Mouse (Mus musculus): ENCODE data around the gene Hmgb4. TPM values are rescaled to one million over a fixed set of nuclear protein-coding genes. Genes with fewer than 3 reads are reported as not detected.

The Hmgb4 gene
- polyA plus RNA-seq, 2 experiments = not detected

GRCm38 (mm10) chr4:128248676-128249075 lies 12.1 kb downstream of the Hmgb4 start:
- no peak for ATAC-seq (ENCODE audit: insufficient read depth)
- no peaks in the 10 kb centered on the region for H3K9me3 ChIP-seq (ENCODE audit: control insufficient read depth, low read length)
- no peaks in the 10 kb centered on the region for H3K4me1 ChIP-seq (replicated peaks; ENCODE audit: control insufficient read depth in 2 of 2, insufficient read depth in 2 of 2, low read length in 1 of 2)
- H3K9ac ChIP-seq (replicated peaks) = no peak overlapping the region
- no peak overlapping the region for H3K27ac ChIP-seq
- H3K27me3 ChIP-seq (ENCODE audit: control insufficient read depth, insufficient read depth, low read length) = no peaks in the 10 kb centered on the region
- TF ChIP-seq CTCF (IDR thresholded peaks at IDR 0.05; ENCODE audit: low read depth) (no peak), EP300 (IDR thresholded peaks at IDR 0.05; ENCODE audit: low read depth) (no peak)
- no peak for DNase-seq (ENCODE audit: low read depth in 3 of 3, low spot score in 3 of 3)
- H3K36me3 ChIP-seq (replicated peaks; ENCODE audit: control insufficient read depth, insufficient read depth, low read depth) = no peaks in the 10 kb centered on the region
- no peak overlapping the region for H3K4me2 ChIP-seq (ENCODE audit: low read depth)
- no peak overlapping the region for H3K4me3 ChIP-seq (ENCODE audit: insufficient read depth in 1 of 2, low read depth in 2 of 2, low read length in 2 of 2)
- WGBS (ENCODE audit: insufficient replicate concordance) = 12% methylated on average over 5 of the region's 5 CpGs

- WGBS (ENCODE audit: insufficient replicate concordance) = 29% methylated on average over 2 of the region's 2 CpGs
- Histone ChIP-seq H3K4me3 (ENCODE audit: insufficient read depth in 1 of 2, low read depth in 2 of 2, low read length in 2 of 2) (no peak overlapping the region), H3K4me1 (replicated peaks; ENCODE audit: control insufficient read depth in 2 of 2, insufficient read depth in 2 of 2, low read length in 1 of 2) (no peaks in the 10 kb centered on the region), H3K9me3 (ENCODE audit: control insufficient read depth, low read length) (no peaks in the 10 kb centered on the region), H3K4me2 (ENCODE audit: low read depth) (no peak overlapping the region), H3K27ac (no peak overlapping the region), H3K9ac (replicated peaks) (no peak overlapping the region), H3K36me3 (replicated peaks; ENCODE audit: control insufficient read depth, insufficient read depth, low read depth) (no peaks in the 10 kb centered on the region), H3K27me3 (ENCODE audit: control insufficient read depth, insufficient read depth, low read length) (no peaks in the 10 kb centered on the region)
- TF ChIP-seq EP300 (IDR thresholded peaks at IDR 0.05; ENCODE audit: low read depth) = no peak
- no peak for TF ChIP-seq CTCF (IDR thresholded peaks at IDR 0.05; ENCODE audit: low read depth)
- DNase-seq (ENCODE audit: low read depth in 3 of 3, low spot score in 3 of 3) (no peak), ATAC-seq (ENCODE audit: insufficient read depth) (no peak)
These were observed 15.6 kb downstream of the Hmgb4 start for GRCm38 (mm10) chr4:128245201-128245600.

- ATAC-seq (ENCODE audit: insufficient read depth) = no peak
- no peak overlapping the region for H3K27ac ChIP-seq
- no peak overlapping the region for H3K9ac ChIP-seq (replicated peaks)
- H3K4me2 ChIP-seq (ENCODE audit: low read depth) = no peak overlapping the region
- H3K4me1 ChIP-seq (replicated peaks; ENCODE audit: control insufficient read depth in 2 of 2, insufficient read depth in 2 of 2, low read length in 1 of 2) = no peaks in the 10 kb centered on the region
- 56% methylated on average over 2 of the region's 2 CpGs for whole genome bisulfite sequencing (ENCODE audit: insufficient replicate concordance)
- H3K36me3 ChIP-seq (replicated peaks; ENCODE audit: control insufficient read depth, insufficient read depth, low read depth) = no peaks in the 10 kb centered on the region
- H3K9me3 ChIP-seq (ENCODE audit: control insufficient read depth, low read length) = no peaks in the 10 kb centered on the region
- no peak for DNase-seq (ENCODE audit: low read depth in 3 of 3, low spot score in 3 of 3)
- no peaks in the 10 kb centered on the region for H3K27me3 ChIP-seq (ENCODE audit: control insufficient read depth, insufficient read depth, low read length)
- H3K4me3 ChIP-seq (ENCODE audit: insufficient read depth in 1 of 2, low read depth in 2 of 2, low read length in 2 of 2) = no peak overlapping the region
- TF ChIP-seq EP300 (IDR thresholded peaks at IDR 0.05; ENCODE audit: low read depth) (no peak), CTCF (IDR thresholded peaks at IDR 0.05; ENCODE audit: low read depth) (no peak)
These were observed 18.9 kb downstream of the Hmgb4 start for GRCm38 (mm10) chr4:128241854-128242356.

- no peaks in the 10 kb centered on the region for H3K27me3 ChIP-seq (ENCODE audit: control insufficient read depth, insufficient read depth, low read length)
- no peak overlapping the region for H3K4me2 ChIP-seq (ENCODE audit: low read depth)
- no peak overlapping the region for H3K27ac ChIP-seq
- no peak overlapping the region for H3K9ac ChIP-seq (replicated peaks)
- no peaks in the 10 kb centered on the region for H3K36me3 ChIP-seq (replicated peaks; ENCODE audit: control insufficient read depth, insufficient read depth, low read depth)
- DNase-seq (ENCODE audit: low read depth in 3 of 3, low spot score in 3 of 3) (no peak), ATAC-seq (ENCODE audit: insufficient read depth) (no peak)
- H3K4me1 ChIP-seq (replicated peaks; ENCODE audit: control insufficient read depth in 2 of 2, insufficient read depth in 2 of 2, low read length in 1 of 2) = no peaks in the 10 kb centered on the region
- TF ChIP-seq CTCF (IDR thresholded peaks at IDR 0.05; ENCODE audit: low read depth) (no peak), EP300 (IDR thresholded peaks at IDR 0.05; ENCODE audit: low read depth) (no peak)
- WGBS (ENCODE audit: insufficient replicate concordance) = 31% methylated on average over 19 of the region's 19 CpGs
- H3K4me3 ChIP-seq (ENCODE audit: insufficient read depth in 1 of 2, low read depth in 2 of 2, low read length in 2 of 2) = no peak overlapping the region
- H3K9me3 ChIP-seq (ENCODE audit: control insufficient read depth, low read length) = no peaks in the 10 kb centered on the region
These were observed 19.5 kb downstream of the Hmgb4 start for GRCm38 (mm10) chr4:128241075-128241853.

- no peak overlapping the region for H3K4me2 ChIP-seq (ENCODE audit: low read depth)
- H3K9me3 ChIP-seq (ENCODE audit: control insufficient read depth, low read length) = no peaks in the 10 kb centered on the region
- no peaks in the 10 kb centered on the region for H3K27me3 ChIP-seq (ENCODE audit: control insufficient read depth, insufficient read depth, low read length)
- WGBS (ENCODE audit: insufficient replicate concordance) = 30% methylated on average over 1 of the region's 1 CpGs
- TF ChIP-seq EP300 (IDR thresholded peaks at IDR 0.05; ENCODE audit: low read depth) (no peak), CTCF (IDR thresholded peaks at IDR 0.05; ENCODE audit: low read depth) (no peak)
- H3K4me3 ChIP-seq (ENCODE audit: insufficient read depth in 1 of 2, low read depth in 2 of 2, low read length in 2 of 2) = no peak overlapping the region
- no peaks in the 10 kb centered on the region for H3K36me3 ChIP-seq (replicated peaks; ENCODE audit: control insufficient read depth, insufficient read depth, low read depth)
- no peaks in the 10 kb centered on the region for H3K4me1 ChIP-seq (replicated peaks; ENCODE audit: control insufficient read depth in 2 of 2, insufficient read depth in 2 of 2, low read length in 1 of 2)
- ATAC-seq (ENCODE audit: insufficient read depth) (no peak), DNase-seq (ENCODE audit: low read depth in 3 of 3, low spot score in 3 of 3) (no peak)
- H3K27ac ChIP-seq = no peak overlapping the region
- H3K9ac ChIP-seq (replicated peaks) = no peak overlapping the region
These were observed 21.6 kb downstream of the Hmgb4 start for GRCm38 (mm10) chr4:128239113-128239512.

Data from liver, embryonic 14.5 days (tissue).